Mouse (Mus musculus) embryonic facial prominence, embryonic 14.5 days (tissue): ENCODE measurements at regions not wholly inside any gene's neighbourhood (a gene's known extent, or its start where the extent isn't known, plus 50 kb on each side); places are given as distances from the start of the nearest gene placed in this dataset.

ENCODE experiments used
- ATAC-seq: fragments of 200-750 bp; cut with Nextera tagmentation; 2 replicates; pipeline ENCODE4 v1.8.0; 2017; ENCODE audit warnings: low read depth, moderate number of reproducible peaks, moderate TSS enrichment
- DNase-seq: peaks from one replicate; pipeline ENCODE4 v3.0.0-alpha.2; 2015; ENCODE audit warnings: low spot score
- H3K27ac ChIP-seq: fragments of 300-500 bp; sonication (generic); replicated peaks from 2 replicates; pipeline ENCODE4 v1.5.1; 2014; ENCODE audit warnings: low read depth, mild to moderate bottlenecking, low read length, moderate library complexity
- H3K27me3 ChIP-seq: fragments of 300-500 bp; sonication (generic); replicated peaks from 2 replicates; pipeline ENCODE4 v1.6.1; 2014; ENCODE audit warnings: low read length; ENCODE audit not compliant: control insufficient read depth, insufficient read depth
- H3K36me3 ChIP-seq: fragments of 300-500 bp; sonication (generic); 2 replicates; pipeline ENCODE4 v1.6.1; 2014; ENCODE audit warnings: low read length, mixed read lengths; ENCODE audit not compliant: control insufficient read depth, insufficient read depth
- H3K4me1 ChIP-seq: fragments of 300-500 bp; sonication (generic); 2 replicates; pipeline ENCODE4 v1.6.1; 2014; ENCODE audit warnings: antibody characterized with exemption, low read length; ENCODE audit not compliant: control insufficient read depth, insufficient read depth
- H3K4me2 ChIP-seq: fragments of 300-500 bp; sonication (generic); 2 replicates; pipeline ENCODE4 v1.6.1; 2014; ENCODE audit warnings: low read depth, mild to moderate bottlenecking, low read length, moderate library complexity, mixed read lengths
- H3K4me3 ChIP-seq: fragments of 300-500 bp; sonication (generic); 2 replicates; pipeline ENCODE4 v1.5.1; 2014; ENCODE audit warnings: low read depth, mild to moderate bottlenecking, low read length
- H3K9ac ChIP-seq: fragments of 300-500 bp; sonication (generic); 2 replicates; pipeline ENCODE4 v1.6.1; 2014; ENCODE audit warnings: low read depth, mild to moderate bottlenecking, low read length, moderate library complexity, mixed read lengths
- H3K9me3 ChIP-seq: fragments of 300-500 bp; sonication (generic); 2 replicates; pipeline ENCODE4 v1.6.1; 2016; ENCODE audit warnings: low read length; ENCODE audit not compliant: control insufficient read depth
- WGBS: fragments of 180-500 bp; shearing (Covaris S2); extraction: QIAGEN DNeasy Blood & Tissue Kit; methylation state at CpG from one replicate; pipeline ENCODE4 v1.1.7; 2014; 5-methylcytosine and 5-hydroxymethylcytosine counted together

DNA sequence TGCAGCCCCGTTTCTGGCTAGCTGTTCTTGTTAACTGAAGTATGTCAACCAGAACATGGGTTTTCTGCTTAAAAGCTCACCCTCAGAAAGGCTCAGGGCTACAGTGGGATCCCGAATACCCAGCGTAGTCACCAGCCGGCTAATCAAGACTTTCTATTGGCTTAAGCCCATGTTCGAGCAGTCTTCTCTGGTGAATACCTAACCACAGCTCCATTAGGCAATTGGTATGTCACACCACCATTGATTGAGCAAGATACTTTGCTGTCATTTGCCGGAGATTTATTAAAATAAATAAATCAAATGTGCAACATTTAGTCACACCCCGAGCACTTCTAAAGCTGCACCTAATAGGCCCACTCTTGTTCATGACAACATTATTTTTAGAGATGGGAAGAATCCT lies 162.5 kb downstream of the Cog6 start:
- 92% methylated on average over 7 of the region's 7 CpGs for WGBS
- Histone ChIP-seq H3K9ac (no peak overlapping the region), H3K4me2 (no peak overlapping the region), H3K27ac (no peak overlapping the region), H3K4me3 (no peak overlapping the region), H3K27me3 (no peaks in the 10 kb centered on the region), H3K9me3 (no peaks in the 10 kb centered on the region), H3K36me3 (no peaks in the 10 kb centered on the region), H3K4me1 (no peaks in the 10 kb centered on the region)
- no peak for DNase-seq
- ATAC-seq: no peak

DNA sequence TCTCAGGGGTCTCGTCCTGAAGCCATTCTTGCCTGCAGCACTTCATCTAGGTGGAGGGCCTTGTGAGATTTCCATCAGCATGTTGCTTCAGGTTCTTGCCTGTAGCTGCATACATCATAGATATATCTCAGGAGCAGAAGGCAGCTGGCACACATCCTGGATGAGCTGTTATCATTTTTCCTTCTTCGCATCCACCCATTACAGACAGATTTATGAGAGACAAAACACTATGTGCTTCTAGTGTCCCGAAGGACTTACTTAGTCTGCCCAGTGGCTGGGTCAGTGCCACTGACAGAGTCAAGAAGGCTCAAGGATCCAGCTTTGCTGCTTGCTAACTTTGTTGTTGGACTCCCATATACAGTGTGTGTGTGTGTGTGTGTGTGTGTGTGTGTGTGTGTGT lies 163.9 kb downstream of the Cog6 start:
- Histone ChIP-seq H3K27me3 (no peaks in the 10 kb centered on the region), H3K9ac (no peak overlapping the region), H3K4me1 (no peaks in the 10 kb centered on the region), H3K27ac (no peak overlapping the region), H3K4me3 (no peak overlapping the region), H3K4me2 (no peak overlapping the region), H3K36me3 (no peaks in the 10 kb centered on the region), H3K9me3 (no peaks in the 10 kb centered on the region)
- DNase-seq: no peak
- no peak for ATAC-seq
- WGBS: 73% methylated on average over 3 of the region's 3 CpGs

DNA sequence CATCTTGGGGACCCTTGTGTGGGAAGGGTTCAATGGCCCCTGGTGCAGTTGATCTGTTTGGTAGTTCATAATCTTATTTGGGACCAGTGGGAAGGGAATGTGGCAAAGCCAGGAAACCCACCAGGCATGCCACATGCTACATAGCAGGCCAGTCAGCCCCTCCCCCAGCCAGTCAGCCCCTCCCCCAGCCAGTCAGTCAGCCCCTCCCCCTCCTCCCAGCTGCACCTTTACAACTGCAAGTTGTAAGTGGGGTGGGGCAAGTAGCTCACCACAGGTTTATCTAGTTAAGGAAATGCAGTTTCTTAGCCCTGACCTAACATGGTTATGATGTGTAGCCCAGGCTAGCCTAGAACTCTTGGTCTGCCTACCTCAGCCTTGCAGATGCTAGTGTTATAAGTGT lies 171.9 kb downstream of the Cog6 start:
- H3K9ac ChIP-seq: no peak overlapping the region
- H3K9me3 ChIP-seq: no peaks in the 10 kb centered on the region
- ATAC-seq (no peak), DNase-seq (no peak)
- no peak overlapping the region for H3K27ac ChIP-seq
- H3K36me3 ChIP-seq: no peaks in the 10 kb centered on the region
- H3K27me3 ChIP-seq: no peaks in the 10 kb centered on the region
- H3K4me3 ChIP-seq: no peak overlapping the region
- H3K4me1 ChIP-seq: no peaks in the 10 kb centered on the region; the same call in 1 of the 2 replicates
- no peak overlapping the region for H3K4me2 ChIP-seq

DNA sequence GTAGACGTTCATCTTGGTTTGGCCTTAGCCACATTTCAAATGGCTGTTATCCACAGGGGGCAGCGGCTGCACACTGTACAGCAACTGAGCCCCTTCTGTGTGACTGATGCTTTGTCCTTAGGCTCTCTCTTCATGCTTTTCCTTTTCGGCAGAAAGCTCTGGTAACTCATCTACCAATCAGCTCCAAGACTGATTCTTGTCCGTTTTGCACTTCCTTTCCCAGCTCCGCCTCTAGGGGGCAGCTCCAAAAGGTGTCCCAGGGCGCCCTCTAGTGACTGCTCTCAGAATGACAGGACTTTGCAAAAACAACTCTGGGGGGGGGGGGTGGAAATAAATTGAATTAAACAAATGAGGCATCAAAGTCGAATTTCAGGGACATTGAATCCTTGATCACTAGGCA lies 173.0 kb downstream of the Cog6 start:
- Histone ChIP-seq H3K4me2 (no peak overlapping the region), H3K36me3 (no peaks in the 10 kb centered on the region), H3K27ac (no peak overlapping the region), H3K9me3 (no peaks in the 10 kb centered on the region), H3K4me3 (no peak overlapping the region), H3K4me1 (no peaks in the 10 kb centered on the region; the same call in 1 of the 2 replicates), H3K9ac (no peak overlapping the region), H3K27me3 (no peaks in the 10 kb centered on the region)
- peak; percentile 87 for DNase-seq
- WGBS: 25% methylated on average over 7 of the region's 7 CpGs
- ATAC-seq: peak; percentile 85

DNA sequence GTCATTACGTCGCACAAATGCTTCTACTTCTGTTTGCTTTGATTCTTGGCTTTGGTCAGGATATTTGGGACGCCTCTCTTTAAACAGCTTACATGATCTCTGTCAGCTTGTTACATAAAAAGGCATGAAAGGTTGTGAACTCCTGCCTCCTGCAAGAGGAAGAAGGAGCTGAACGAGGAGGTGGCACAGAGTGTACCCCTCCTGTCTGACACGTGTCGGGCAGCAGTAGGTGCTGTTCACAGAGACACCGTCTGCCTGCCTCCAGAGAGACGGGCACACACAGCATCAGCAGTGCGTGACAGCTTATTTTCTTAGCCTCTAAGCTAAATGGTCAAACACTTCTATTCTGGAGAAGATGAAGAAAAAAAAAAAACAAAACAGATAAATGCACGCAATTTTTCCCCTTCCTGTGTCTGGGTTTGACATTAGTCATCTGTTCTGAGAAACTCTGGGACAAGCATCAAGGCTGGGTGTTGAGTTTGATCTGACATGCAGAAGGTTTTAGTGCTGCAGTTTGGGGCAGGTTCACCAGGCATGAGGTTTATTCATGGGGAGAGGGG lies 174.1 kb downstream of the Cog6 start:
- ATAC-seq (no peak), DNase-seq (no peak)
- Histone ChIP-seq H3K9ac (no peak overlapping the region), H3K4me1 (no peaks in the 10 kb centered on the region; the same call in 1 of the 2 replicates), H3K9me3 (no peaks in the 10 kb centered on the region), H3K36me3 (no peaks in the 10 kb centered on the region), H3K4me2 (no peak overlapping the region), H3K4me3 (no peak overlapping the region), H3K27ac (no peak overlapping the region), H3K27me3 (no peaks in the 10 kb centered on the region)
- 73% methylated on average over 10 of the region's 10 CpGs for WGBS

DNA sequence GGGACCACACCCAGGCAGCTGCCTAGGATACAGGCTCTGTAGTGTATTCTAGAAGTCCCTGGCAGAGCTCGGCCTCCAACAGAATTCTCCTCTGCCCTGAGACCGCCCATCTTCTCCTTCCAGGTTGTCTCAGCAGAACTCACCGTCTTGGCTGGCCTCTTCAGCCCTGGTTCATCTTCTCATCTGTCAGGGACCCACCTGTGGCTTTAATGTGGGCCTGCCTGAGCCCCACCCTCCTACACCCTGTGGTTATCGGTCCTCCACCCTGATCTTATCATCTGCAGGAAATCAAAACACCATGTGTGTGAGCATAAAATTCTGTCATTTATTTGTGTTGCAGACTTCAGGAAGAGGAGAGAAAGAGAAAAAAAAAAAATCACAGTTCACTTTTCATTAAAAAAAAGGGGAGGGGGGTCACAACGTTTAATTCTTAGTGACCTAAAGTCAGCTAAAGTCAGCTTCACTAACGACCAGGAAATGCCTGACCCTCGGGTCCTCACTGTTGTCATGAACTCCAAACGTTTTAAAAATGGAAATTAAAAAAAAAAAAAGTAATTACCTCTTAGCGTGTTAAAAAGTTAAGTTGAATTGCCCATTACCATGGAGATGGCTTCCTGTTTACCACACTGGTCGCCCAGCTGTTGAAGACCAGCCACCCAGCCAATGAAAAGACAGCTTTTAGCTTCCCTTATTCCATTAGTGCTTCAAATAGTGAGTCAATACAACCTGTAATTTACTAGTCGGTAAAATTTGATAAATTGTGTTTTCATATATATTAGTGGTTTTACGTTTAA lies 176.7 kb downstream of the Cog6 start:
- Histone ChIP-seq H3K27me3 (no peaks in the 10 kb centered on the region), H3K27ac (no peak overlapping the region), H3K9me3 (no peaks in the 10 kb centered on the region), H3K4me2 (no peak overlapping the region), H3K4me1 (peaks cover 3% of the 10 kb centered on the region; the same call in 1 of the 2 replicates), H3K4me3 (no peak overlapping the region), H3K36me3 (no peaks in the 10 kb centered on the region), H3K9ac (no peak overlapping the region)
- ATAC-seq (no peak), DNase-seq (no peak)
- WGBS: 42% methylated on average over 12 of the region's 12 CpGs

DNA sequence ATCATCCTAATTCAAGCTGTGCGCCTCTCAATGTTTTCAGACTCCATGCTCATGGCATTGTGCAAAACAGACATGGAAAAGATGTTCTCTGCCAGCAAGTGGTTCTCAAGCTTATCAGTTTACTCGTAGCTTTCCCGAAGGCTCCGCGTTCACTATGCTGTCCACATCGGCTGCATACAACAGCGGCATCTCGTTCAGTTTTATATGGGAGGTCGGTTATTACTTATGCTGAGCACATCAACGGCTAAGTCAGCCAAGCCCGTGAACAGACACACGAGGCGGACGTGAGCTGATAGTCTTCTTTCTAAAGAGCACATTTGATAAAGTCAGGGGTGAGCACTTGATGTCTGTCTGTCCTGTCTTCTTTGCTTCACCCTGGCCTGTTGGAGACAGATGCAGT lies 179.0 kb downstream of the Cog6 start:
- Histone ChIP-seq H3K9ac (no peak overlapping the region), H3K4me1 (peaks cover 3% of the 10 kb centered on the region; the same call in 1 of the 2 replicates), H3K4me2 (no peak overlapping the region), H3K4me3 (no peak overlapping the region), H3K27me3 (no peaks in the 10 kb centered on the region), H3K9me3 (no peaks in the 10 kb centered on the region), H3K36me3 (no peaks in the 10 kb centered on the region), H3K27ac (no peak overlapping the region)
- ATAC-seq: no peak
- 85% methylated on average over 14 of the region's 14 CpGs for WGBS
- no peak for DNase-seq

DNA sequence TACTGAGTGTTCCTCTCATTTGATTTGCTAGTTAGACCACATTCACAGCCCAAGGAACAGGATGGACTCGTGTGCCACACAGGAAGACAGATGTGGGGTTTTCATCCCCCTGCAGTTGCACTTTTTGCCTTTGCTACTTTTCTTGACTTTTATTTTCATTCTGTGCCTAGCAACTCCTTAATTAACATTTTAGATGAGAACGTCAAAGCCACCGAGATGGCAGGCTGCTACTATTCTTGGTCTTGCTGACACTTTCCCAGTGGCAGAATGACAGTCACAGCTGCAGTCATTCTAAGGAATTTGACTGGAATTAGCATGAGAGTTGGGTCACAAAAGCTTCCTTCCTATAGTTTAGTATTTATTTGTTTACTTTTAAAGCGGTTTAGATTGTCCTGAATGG lies 179.5 kb downstream of the Cog6 start:
- WGBS: 41% methylated on average over 4 of the region's 4 CpGs
- Histone ChIP-seq H3K9me3 (no peaks in the 10 kb centered on the region), H3K9ac (no peak overlapping the region), H3K36me3 (no peaks in the 10 kb centered on the region), H3K4me1 (peaks cover 3% of the 10 kb centered on the region; the same call in 1 of the 2 replicates), H3K27ac (no peak overlapping the region), H3K27me3 (no peaks in the 10 kb centered on the region), H3K4me2 (no peak overlapping the region), H3K4me3 (no peak overlapping the region)
- DNase-seq: peak; percentile 27
- no peak for ATAC-seq

DNA sequence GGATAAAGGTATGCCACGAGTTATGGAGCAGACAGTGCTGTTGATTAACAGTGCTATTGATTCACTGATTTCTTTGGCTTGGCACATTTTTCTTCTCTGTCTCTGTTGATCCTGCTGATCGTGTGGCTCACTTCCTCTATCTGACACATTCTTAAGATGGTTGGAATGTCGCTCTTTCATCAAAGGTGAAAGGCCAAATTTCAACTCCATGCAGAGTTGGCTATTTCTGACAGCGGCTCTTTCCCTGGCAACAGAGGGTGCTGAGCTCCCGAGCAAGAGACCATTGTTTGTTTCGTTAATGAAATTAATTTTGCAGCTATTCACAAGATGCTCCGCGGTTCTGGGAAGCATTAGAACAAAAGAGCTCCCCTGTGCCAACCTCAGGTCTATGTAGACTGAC lies 180.3 kb downstream of the Cog6 start:
- Histone ChIP-seq H3K36me3 (no peaks in the 10 kb centered on the region), H3K27ac (no peak overlapping the region), H3K9me3 (no peaks in the 10 kb centered on the region), H3K27me3 (no peaks in the 10 kb centered on the region), H3K4me3 (no peak overlapping the region), H3K4me1 (peaks cover 3% of the 10 kb centered on the region; the same call in 1 of the 2 replicates), H3K9ac (no peak overlapping the region), H3K4me2 (no peak overlapping the region)
- ATAC-seq (no peak), DNase-seq (peak; percentile 26)
- 22% methylated on average over 8 of the region's 8 CpGs for WGBS
